Mouse (Mus musculus): ENCODE data around the gene Reln.

The Reln gene

GRCm38 (mm10) chr5:22344556-22344975, at the start of gene Reln:
Gene Reln (minus strand): TSS chr5:22344702.
- DNase-seq (ENCODE audit: low spot score in 2 of 2) = no peak

GRCm38 (mm10) chr5:22388502-22388901, 44.0 kb upstream of the Reln start:
- DNase-seq (ENCODE audit: low spot score in 2 of 2) = no peak

GRCm38 (mm10) chr5:22360510-22360909, 16.0 kb upstream of the Reln start:
- no peak for DNase-seq (ENCODE audit: low spot score in 2 of 2)

- no peak for DNase-seq (ENCODE audit: low spot score in 2 of 2)
These were observed 3.9 kb upstream of the Reln start for GRCm38 (mm10) chr5:22348412-22348811.

- no peak for DNase-seq (ENCODE audit: low spot score in 2 of 2)
These were observed 3.2 kb upstream of the Reln start for GRCm38 (mm10) chr5:22347732-22348131.

GRCm38 (mm10) chr5:22345894-22346635, 1.6 kb upstream of the Reln start:
- DNase-seq (ENCODE audit: low spot score in 2 of 2) = no peak

- DNase-seq (ENCODE audit: low spot score in 2 of 2) = no peak
These were observed 612 bp upstream of the Reln start for GRCm38 (mm10) chr5:22344976-22345651.

- no peak for DNase-seq (ENCODE audit: low spot score in 2 of 2)
These were observed 503 bp downstream of the Reln start for GRCm38 (mm10) chr5:22343843-22344555.

- DNase-seq (ENCODE audit: low spot score in 2 of 2) = no peak
These were observed 1.0 kb downstream of the Reln start for GRCm38 (mm10) chr5:22343536-22343842.

- no peak for DNase-seq (ENCODE audit: low spot score in 2 of 2)
These were observed 2.0 kb downstream of the Reln start for GRCm38 (mm10) chr5:22342461-22342860.

- no peak for DNase-seq (ENCODE audit: low spot score in 2 of 2)
These were observed 3.5 kb downstream of the Reln start for GRCm38 (mm10) chr5:22340991-22341390.

GRCm38 (mm10) chr5:22335408-22335807, 9.1 kb downstream of the Reln start:
- no peak for DNase-seq (ENCODE audit: low spot score in 2 of 2)

GRCm38 (mm10) chr5:22330802-22331201, 13.7 kb downstream of the Reln start:
- no peak for DNase-seq (ENCODE audit: low spot score in 2 of 2)

GRCm38 (mm10) chr5:22328431-22329359, 15.8 kb downstream of the Reln start:
- no peak for DNase-seq (ENCODE audit: low spot score in 2 of 2)

- no peak for DNase-seq (ENCODE audit: low spot score in 2 of 2)
These were observed 17.3 kb downstream of the Reln start for GRCm38 (mm10) chr5:22327170-22327569.

- DNase-seq (ENCODE audit: low spot score in 2 of 2) = no peak
These were observed 20.7 kb downstream of the Reln start for GRCm38 (mm10) chr5:22323801-22324200.

GRCm38 (mm10) chr5:22317807-22318206, 26.7 kb downstream of the Reln start:
- DNase-seq (ENCODE audit: low spot score in 2 of 2) = no peak

- no peak for DNase-seq (ENCODE audit: low spot score in 2 of 2)
These were observed 28.0 kb downstream of the Reln start for GRCm38 (mm10) chr5:22316471-22316870.

GRCm38 (mm10) chr5:22315990-22316389, 28.5 kb downstream of the Reln start:
- DNase-seq (ENCODE audit: low spot score in 2 of 2) = no peak

GRCm38 (mm10) chr5:22312995-22313394, 31.5 kb downstream of the Reln start:
- DNase-seq (ENCODE audit: low spot score in 2 of 2) = no peak

- no peak for DNase-seq (ENCODE audit: low spot score in 2 of 2)
These were observed 33.5 kb downstream of the Reln start for GRCm38 (mm10) chr5:22311046-22311445.

- DNase-seq (ENCODE audit: low spot score in 2 of 2) = no peak
These were observed 35.5 kb downstream of the Reln start for GRCm38 (mm10) chr5:22309001-22309400.
